Mouse (Mus musculus) left cerebral cortex, adult 2 months (tissue): Measurements from ENCODE around the gene Alox12. TPM values are rescaled to one million over a fixed set of nuclear protein-coding genes. Genes with fewer than 3 reads are reported as not detected.

Experiments used
- DNase-seq, 2 experiments: peaks; one replicate each; pipeline ENCODE4 v3.0.0; 2021 to 2022; ENCODE audit warnings: low spot score in 2 of 2, mixed read lengths in 1 of 2; ENCODE audit errors: extremely low spot score in 1 of 2
- H3K27ac ChIP-seq: fragments of 200-600 bp; 2 replicates; pipeline ENCODE4 v1.8.1; 2022
- H3K4me3 ChIP-seq: fragments of 200-600 bp; 2 replicates; pipeline ENCODE4 v1.8.1; 2022
- CTCF ChIP-seq: fragments of 200-600 bp; IDR thresholded peaks from 2 replicates; pipeline ENCODE4 v1.8.1; 2022; ENCODE audit warnings: antibody characterized with exemption, mild to moderate bottlenecking, moderate library complexity
- intact Hi-C: fragments of 180-260 bp; cut with DNase I; formaldehyde crosslinking; loops from one replicate; pipeline ENCODE4 v1.15.1; 2025
- total RNA-seq, 2 experiments: library from RNA; stranded (reverse); gene quantifications; 2 replicates each; pipeline ENCODE4 v1.2.3; 2021

The Alox12 gene
- total RNA-seq, 2 experiments from 2014 or later, result 0.16 to 0.19 TPM

GRCm38 (mm10) chr11:70218741-70219470 is 36.2 kb downstream of the Alox12 start:
- peak overlapping the region; percentile 76 for H3K4me3 ChIP-seq
- intact Hi-C loops, result no loop called here
- no peak for TF ChIP-seq CTCF
- H3K27ac ChIP-seq, result no peak overlapping the region
- DNase-seq, result no peak

DNA sequence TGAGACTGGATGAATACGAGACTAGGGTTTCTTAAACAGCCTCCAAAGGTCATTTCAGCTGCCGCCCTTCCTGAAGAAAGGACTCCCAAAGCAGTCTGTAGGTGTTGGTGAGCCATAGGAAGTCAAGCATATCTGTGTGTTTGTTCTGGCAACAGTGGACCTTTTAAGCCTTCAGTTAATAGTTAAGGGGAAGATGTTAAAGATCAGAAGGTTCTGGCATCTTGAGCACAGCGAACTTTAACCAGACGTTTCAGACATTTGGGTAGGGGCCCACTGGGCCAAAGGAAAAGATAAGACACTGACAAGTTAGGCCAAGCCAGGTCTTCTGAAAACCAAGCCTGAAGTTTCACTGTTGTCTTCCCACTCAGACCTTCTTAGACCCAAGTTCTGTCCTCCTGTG is 37.1 kb downstream of the Alox12 start:
- intact Hi-C loops, result no loop called here
- no peak for TF ChIP-seq CTCF

GRCm38 (mm10) chr11:70216103-70216502 is 39.0 kb downstream of the Alox12 start:
- Histone ChIP-seq H3K4me3 (no peak overlapping the region), H3K27ac (no peak overlapping the region)
- TF ChIP-seq CTCF, result no peak
- intact Hi-C loops, result no loop called here
- no peak for DNase-seq

More for the DNA sequence above, 37.1 kb downstream of the Alox12 start:
- DNase-seq, result no peak
- H3K4me3 ChIP-seq, result no peak overlapping the region
- no peak overlapping the region for H3K27ac ChIP-seq

GRCm38 (mm10) chr11:70215301-70215700 is 39.9 kb downstream of the Alox12 start:
- no peak for DNase-seq
- H3K4me3 ChIP-seq, result no peak overlapping the region; the same call in 1 of the 2 replicates
- intact Hi-C loops, result no loop called here
- TF ChIP-seq CTCF, result no peak
- no peak overlapping the region for H3K27ac ChIP-seq

- intact Hi-C loops, result no loop called here
- no peak overlapping the region; the same call in none of the 2 replicates for H3K27ac ChIP-seq
- DNase-seq, result peak in 1 of 2 experiments; percentile 18
- TF ChIP-seq CTCF, result no peak
- H3K4me3 ChIP-seq, result peak overlapping the region; percentile 40
Observed at GRCm38 (mm10) chr11:70214856-70215209, 40.3 kb downstream of the Alox12 start.

DNA sequence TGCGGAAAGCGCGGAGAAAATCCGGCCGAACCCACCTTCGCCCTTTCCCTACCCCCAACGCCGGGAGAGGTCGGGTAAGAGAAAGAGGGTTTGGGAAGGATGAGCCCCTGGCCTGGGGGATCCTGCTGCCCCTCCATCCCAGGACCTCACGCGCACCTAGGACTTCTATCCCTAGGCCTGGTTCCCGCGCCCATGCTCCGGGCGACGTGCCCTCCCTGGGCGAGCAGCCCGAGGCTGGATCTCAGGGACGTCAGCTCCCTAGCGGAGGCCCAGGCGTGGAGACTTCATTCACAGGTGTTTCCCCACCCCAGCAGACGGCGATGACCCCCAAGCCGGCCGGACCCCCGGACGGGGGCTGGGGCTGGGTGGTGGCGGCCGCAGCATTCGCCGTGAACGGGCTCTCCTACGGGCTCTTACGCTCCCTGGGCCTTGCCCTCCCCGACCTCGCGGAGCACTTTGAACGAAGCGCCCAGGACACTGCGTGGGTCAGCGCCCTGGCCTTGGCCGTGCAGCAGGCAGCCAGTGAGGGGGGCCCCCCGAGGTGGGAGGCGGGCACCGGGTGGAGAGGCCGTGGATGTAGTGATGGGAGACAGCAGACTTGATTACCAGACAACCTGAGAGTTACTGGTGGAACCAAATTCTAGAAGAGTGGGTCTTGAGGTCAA is 40.8 kb downstream of the Alox12 start:
- intact Hi-C loops, result no loop called here

GRCm38 (mm10) chr11:70213736-70214135 is 41.4 kb downstream of the Alox12 start:
- intact Hi-C loops, result loop anchor here (1.0 to 2.0 kb wide), 3 partner anchors 139 to 279 kb away; partner anchors contain the start of genes Asgr1 and Ybx2
- TF ChIP-seq CTCF, result no peak
- peak in 1 of 2 experiments; percentile 53 for DNase-seq
- Histone ChIP-seq H3K4me3 (peak overlapping the region; percentile 40), H3K27ac (peak overlapping the region; percentile 84)

More for the DNA sequence above, 40.8 kb downstream of the Alox12 start:
- DNase-seq, result peak in 1 of 2 experiments; percentile 19
- Histone ChIP-seq H3K4me3 (peak overlapping the region; percentile 40), H3K27ac (peak overlapping the region; percentile 84)
- no peak for TF ChIP-seq CTCF

DNA sequence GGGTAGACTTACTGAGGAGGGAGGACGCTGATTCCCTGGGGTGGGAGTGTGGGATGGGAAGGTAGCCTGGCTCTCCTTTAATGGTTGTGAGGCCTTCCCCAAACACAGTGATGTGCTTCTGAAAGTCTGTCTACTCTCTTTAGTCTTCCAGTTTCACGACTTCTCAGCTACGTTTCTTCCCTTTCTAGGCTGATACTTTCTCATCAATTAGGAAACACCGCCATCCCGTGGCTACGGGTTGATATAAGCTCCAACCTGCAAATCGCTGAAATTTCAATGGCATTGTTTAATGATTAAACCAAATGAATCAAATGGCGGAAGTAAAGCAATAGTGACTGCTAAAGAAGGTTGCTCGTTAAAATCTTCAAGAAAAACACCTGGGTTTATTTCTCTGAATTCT is 42.3 kb downstream of the Alox12 start:
- peak in 1 of 2 experiments; percentile 66 for DNase-seq
- TF ChIP-seq CTCF, result peak; percentile 74
- H3K27ac ChIP-seq, result 0 out of 2 replicates have a peak overlapping the region, but pooled peaks have one; percentile 6
- intact Hi-C loops, result loop anchor here (1.0 to 2.0 kb wide), 3 partner anchors 139 to 278 kb away; partner anchors contain the start of genes Asgr1 and Ybx2
- no peak overlapping the region for H3K4me3 ChIP-seq

DNA sequence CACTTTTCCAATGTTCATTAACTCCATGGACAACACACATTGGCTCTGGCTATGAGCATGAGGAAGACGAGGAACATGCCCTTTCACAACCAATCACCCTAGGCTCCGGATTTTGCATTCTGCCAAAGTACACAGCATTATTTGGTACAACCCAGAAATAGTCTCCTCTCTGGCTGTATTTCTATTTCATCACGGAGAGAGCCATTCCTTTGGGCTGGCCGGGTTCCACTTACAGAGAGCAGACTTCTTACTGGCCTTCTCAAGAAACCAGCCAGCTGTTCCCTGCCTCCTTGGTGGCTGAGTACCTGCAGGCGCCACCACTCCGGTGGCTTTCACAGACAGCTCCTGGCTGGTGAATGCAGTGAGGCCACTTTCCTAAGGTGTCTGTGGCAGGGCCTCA is 42.7 kb downstream of the Alox12 start, which contains the start of gene Slc16a11:
Slc16a11 (plus strand) TSS at position 330 of the 400 bp plus-strand sequence.
- no peak for DNase-seq
- intact Hi-C loops, result loop anchor here (2.0 kb wide), 2 partner anchors 158 to 278 kb away; partner anchors contain the start of genes Asgr1 and Ybx2
- Histone ChIP-seq H3K27ac (peak within 1 kb of the TSS; percentile 84), H3K4me3 (peak within 1 kb of the TSS; percentile 40)
- TF ChIP-seq CTCF, result no peak

DNA sequence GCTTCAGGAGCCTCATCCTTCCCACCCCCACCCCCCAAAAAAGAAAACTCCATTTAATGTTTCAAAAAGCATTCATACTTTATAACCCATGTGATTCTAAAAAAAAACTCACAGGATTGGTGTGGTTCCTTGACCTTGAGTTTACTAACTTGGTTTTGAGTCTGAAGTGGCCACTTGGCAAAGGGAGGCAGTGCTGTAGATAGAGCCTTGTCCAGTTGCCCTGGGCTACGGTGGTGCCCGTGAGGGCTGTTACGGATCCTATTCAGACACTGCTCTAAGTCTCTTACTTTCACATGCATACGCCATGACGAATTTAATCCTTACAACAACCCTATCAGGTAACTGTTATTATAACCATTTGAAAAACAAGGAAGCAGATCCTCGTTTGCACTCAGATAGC is 43.2 kb downstream of the Alox12 start:
- H3K27ac ChIP-seq, result no peak overlapping the region
- intact Hi-C loops, result loop anchor here (2.0 kb wide), 2 partner anchors 157 to 277 kb away; partner anchors contain the start of genes Asgr1 and Ybx2

GRCm38 (mm10) chr11:70210681-70211080 is 44.5 kb downstream of the Alox12 start:
- Histone ChIP-seq H3K27ac (no peak overlapping the region), H3K4me3 (no peak overlapping the region)
- no peak for TF ChIP-seq CTCF
- no peak for DNase-seq
- intact Hi-C loops, result no loop called here

More for the DNA sequence above, 43.2 kb downstream of the Alox12 start:
- TF ChIP-seq CTCF, result no peak
- H3K4me3 ChIP-seq, result no peak overlapping the region
- DNase-seq, result no peak
